Mouse (Mus musculus) testis, adult 2 months (tissue): ENCODE data around the gene Vangl1. TPM values are rescaled to one million over a fixed set of nuclear protein-coding genes. Genes with fewer than 3 reads are reported as not detected.

ENCODE experiments used
- H3K27ac ChIP-seq: fragments of 200-500 bp; 2 replicates; pipeline ENCODE4 v1.5.1; 2012; ENCODE audit warnings: low read depth, low read length; ENCODE audit not compliant: control insufficient read depth, insufficient read depth
- H3K27me3 ChIP-seq: fragments of 200-500 bp; 2 replicates; pipeline ENCODE4 v1.6.1; 2012; ENCODE audit warnings: mild to moderate bottlenecking, low read length, moderate library complexity; ENCODE audit not compliant: control insufficient read depth, insufficient read depth
- H3K36me3 ChIP-seq: fragments of 200-500 bp; 2 replicates; pipeline ENCODE4 v1.6.1; 2012; ENCODE audit warnings: mild to moderate bottlenecking, low read length; ENCODE audit not compliant: control insufficient read depth, insufficient read depth
- H3K4me1 ChIP-seq: fragments of 200-500 bp; 2 replicates; pipeline ENCODE4 v1.6.1; 2012; ENCODE audit warnings: low read length; ENCODE audit not compliant: control insufficient read depth, insufficient read depth
- H3K4me3 ChIP-seq: fragments of 200-500 bp; 2 replicates; pipeline ENCODE4 v1.5.1; 2012; ENCODE audit warnings: low read depth, mild to moderate bottlenecking, low read length, moderate library complexity, mixed read lengths; ENCODE audit not compliant: control insufficient read depth
- CTCF ChIP-seq: fragments of 200-500 bp; IDR thresholded peaks from 2 replicates; pipeline ENCODE4 v1.5.1; 2012; ENCODE audit warnings: low read depth, mild to moderate bottlenecking, inconsistent platforms, low read length, moderate library complexity; ENCODE audit not compliant: control insufficient read depth, insufficient read depth, insufficient replicate concordance
- POLR2A ChIP-seq: fragments of 200-500 bp; IDR thresholded peaks from 2 replicates; pipeline ENCODE4 v1.6.1; 2012; ENCODE audit warnings: low read depth, mild to moderate bottlenecking, inconsistent platforms, low read length, moderate library complexity; ENCODE audit not compliant: control insufficient read depth
- polyA plus RNA-seq: library from polyadenylated mRNA; depleted of rRNA; stranded (reverse); fragments of >200 nt; gene quantifications from 2 replicates; pipeline ENCODE4 v1.2.3, GENCODE M21; 2012

Vangl1 gene
- polyA plus RNA-seq, 1 experiment = 1.3 TPM

DNA sequence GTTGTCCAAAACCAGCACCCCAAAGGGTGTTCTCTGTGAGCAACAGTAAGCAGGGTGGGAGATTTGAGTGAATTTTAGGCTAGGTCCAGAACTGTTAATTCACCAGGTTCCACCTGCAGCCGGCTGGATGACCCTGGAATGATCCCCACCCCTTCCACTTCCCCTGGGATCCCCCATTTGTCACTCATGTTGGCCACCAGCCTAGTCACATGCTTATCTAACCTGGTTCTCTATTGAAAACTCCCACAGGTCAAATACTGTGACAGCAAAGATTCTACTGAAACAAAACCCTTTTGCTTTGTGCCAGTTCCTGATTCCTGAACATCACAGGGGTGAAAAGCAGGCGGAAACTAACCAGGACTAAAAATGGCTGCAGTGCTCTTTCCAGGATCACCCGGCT lies 12.9 kb downstream of the Vangl1 start:
- Histone ChIP-seq H3K4me3 (no peak overlapping the region), H3K4me1 (no peaks in the 10 kb centered on the region; the same call in 1 of the 2 replicates), H3K27me3 (no peaks in the 10 kb centered on the region), H3K27ac (no peak overlapping the region), H3K36me3 (no peaks in the 10 kb centered on the region)
- TF ChIP-seq CTCF (no peak), POLR2A (no peak)

GRCm38 (mm10) chr3:102190642-102191041 lies 13.9 kb downstream of the Vangl1 start:
- H3K4me1 ChIP-seq = no peaks in the 10 kb centered on the region; the same call in 1 of the 2 replicates
- no peak overlapping the region for H3K27ac ChIP-seq
- no peaks in the 10 kb centered on the region for H3K36me3 ChIP-seq
- no peaks in the 10 kb centered on the region for H3K27me3 ChIP-seq
- TF ChIP-seq POLR2A (no peak), CTCF (no peak)
- no peak overlapping the region for H3K4me3 ChIP-seq

DNA sequence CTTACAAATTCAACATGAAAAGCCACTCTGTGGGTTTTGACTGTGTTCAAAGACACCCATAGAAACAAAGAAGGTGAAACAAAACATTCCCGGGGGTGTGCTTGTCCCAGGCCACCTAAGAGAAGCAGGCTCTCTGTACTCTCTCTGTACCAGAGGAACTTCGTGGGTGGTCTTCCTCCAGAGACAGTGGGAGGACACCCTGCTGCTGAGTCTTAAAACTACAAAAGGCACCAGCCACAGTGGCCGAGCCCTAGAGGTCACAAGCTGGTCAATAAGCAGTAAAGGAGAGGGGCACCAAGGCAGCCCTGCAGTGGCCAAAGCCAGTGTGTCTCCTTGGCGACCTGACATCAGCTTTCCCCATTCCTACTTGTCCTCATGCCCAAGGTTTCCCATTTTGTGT lies 14.5 kb downstream of the Vangl1 start:
- H3K36me3 ChIP-seq = no peaks in the 10 kb centered on the region
- TF ChIP-seq POLR2A = no peak
- no peak for TF ChIP-seq CTCF
- no peaks in the 10 kb centered on the region; the same call in 1 of the 2 replicates for H3K4me1 ChIP-seq
- no peak overlapping the region for H3K27ac ChIP-seq
- H3K4me3 ChIP-seq = no peak overlapping the region
- no peaks in the 10 kb centered on the region for H3K27me3 ChIP-seq

DNA sequence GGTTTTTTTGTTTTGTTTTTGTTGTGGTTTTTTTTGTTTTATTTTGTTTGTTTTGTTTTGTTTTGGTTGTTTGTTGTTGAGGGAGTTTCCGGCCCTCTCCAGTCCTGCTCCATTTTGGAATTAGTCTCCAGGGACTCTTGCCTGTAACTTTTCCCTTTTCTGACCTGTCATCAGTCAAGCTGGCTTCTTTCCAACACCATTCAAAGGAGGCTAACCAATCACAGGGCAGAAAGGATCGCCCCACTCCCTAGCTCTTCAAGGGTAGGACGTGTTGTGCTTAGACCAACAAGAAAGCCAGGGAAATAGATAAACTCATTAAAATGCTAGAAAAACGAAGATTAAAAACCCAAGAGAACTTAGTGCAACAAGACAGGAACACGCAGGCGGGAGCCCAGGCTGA lies 15.5 kb downstream of the Vangl1 start:
- TF ChIP-seq CTCF = no peak
- TF ChIP-seq POLR2A = no peak
- H3K36me3 ChIP-seq = no peaks in the 10 kb centered on the region
- no peak overlapping the region for H3K27ac ChIP-seq
- H3K4me1 ChIP-seq = no peaks in the 10 kb centered on the region; the same call in 1 of the 2 replicates
- no peaks in the 10 kb centered on the region for H3K27me3 ChIP-seq
- H3K4me3 ChIP-seq = no peak overlapping the region

- Histone ChIP-seq H3K4me3 (no peak overlapping the region), H3K4me1 (no peaks in the 10 kb centered on the region), H3K36me3 (no peaks in the 10 kb centered on the region), H3K27ac (no peak overlapping the region), H3K27me3 (no peaks in the 10 kb centered on the region)
- TF ChIP-seq CTCF = no peak
- TF ChIP-seq POLR2A = no peak
Measured at GRCm38 (mm10) chr3:102187401-102187800, 17.1 kb downstream of the Vangl1 start.

DNA sequence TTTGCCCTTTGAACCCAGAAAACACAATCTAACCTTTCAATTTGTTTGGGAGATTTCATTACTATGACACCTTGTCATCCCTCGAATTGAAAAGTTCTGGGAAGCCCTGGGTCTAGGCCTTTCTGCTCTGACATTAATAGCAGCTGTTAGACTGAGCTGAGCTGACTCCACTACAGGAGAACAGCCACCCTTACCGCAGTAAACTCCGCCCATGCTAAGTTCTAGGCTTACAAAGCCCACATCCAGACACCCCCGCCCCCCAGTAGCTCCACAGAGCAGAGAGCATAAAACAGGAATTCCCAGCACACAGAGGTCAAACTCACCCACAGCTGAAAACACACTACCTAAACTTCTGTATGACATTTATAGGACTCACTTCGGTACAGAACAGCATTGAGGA lies 19.8 kb downstream of the Vangl1 start:
- no peak for TF ChIP-seq POLR2A
- TF ChIP-seq CTCF = no peak
- H3K36me3 ChIP-seq = no peaks in the 10 kb centered on the region
- H3K27ac ChIP-seq = no peak overlapping the region

DNA sequence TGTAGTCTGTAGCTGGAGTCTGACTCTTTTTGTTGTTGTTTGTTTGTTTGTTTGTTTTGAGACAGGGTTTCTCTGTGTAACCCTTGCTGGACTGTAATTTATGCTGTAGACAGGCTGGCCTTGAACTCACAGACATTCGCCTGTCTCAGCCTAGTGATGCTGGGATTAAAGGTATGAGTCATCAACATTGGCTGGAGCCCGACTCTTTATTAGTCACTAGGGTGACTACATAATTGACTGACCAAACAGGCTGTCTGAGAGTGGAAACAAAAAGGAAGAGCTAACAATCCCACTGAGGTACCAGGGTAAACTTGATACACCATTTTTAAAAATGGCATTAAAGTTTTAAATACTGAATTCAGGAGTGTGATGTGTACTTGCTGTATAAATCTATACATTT lies 21.9 kb downstream of the Vangl1 start:
- TF ChIP-seq POLR2A = no peak
- no peak for TF ChIP-seq CTCF
- Histone ChIP-seq H3K4me3 (no peak overlapping the region), H3K36me3 (no peaks in the 10 kb centered on the region), H3K4me1 (no peaks in the 10 kb centered on the region), H3K27me3 (no peaks in the 10 kb centered on the region), H3K27ac (no peak overlapping the region)

More for the DNA sequence above, 19.8 kb downstream of the Vangl1 start:
- Histone ChIP-seq H3K4me1 (no peaks in the 10 kb centered on the region), H3K4me3 (no peak overlapping the region), H3K27me3 (no peaks in the 10 kb centered on the region)

DNA sequence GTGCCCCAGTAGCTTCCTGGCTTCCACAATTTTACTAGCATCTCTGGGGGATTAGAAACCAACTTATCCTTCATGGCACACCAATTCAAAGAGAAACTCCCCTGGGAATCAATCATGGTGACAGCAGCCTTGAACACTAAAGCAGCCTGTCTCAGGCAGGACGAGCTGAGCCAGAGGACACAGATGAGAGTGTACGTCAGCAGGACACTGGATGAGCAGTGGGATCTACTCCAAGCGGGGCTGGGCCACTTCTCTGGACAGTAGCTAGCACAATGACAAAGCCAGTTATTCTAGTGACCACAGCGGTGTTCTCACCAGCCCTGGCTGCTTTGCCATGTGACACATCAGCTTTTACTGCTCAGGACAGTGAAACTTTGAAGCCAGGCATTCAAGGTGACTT lies 23.3 kb downstream of the Vangl1 start:
- Histone ChIP-seq H3K4me3 (no peak overlapping the region), H3K36me3 (no peaks in the 10 kb centered on the region), H3K4me1 (no peaks in the 10 kb centered on the region), H3K27me3 (no peaks in the 10 kb centered on the region), H3K27ac (no peak overlapping the region)
- TF ChIP-seq CTCF (no peak), POLR2A (no peak)
